Mouse (Mus musculus) forebrain, embryonic 14.5 days (tissue): ENCODE data around the gene St7. TPM values are rescaled to one million over a fixed set of nuclear protein-coding genes. Genes with fewer than 3 reads are reported as not detected.

Experiments
- ATAC-seq: fragments of 200-750 bp; cut with Nextera tagmentation; 2 replicates; pipeline ENCODE4 v1.8.0; 2017; ENCODE audit warnings: mild to moderate bottlenecking, moderate library complexity
- DNase-seq: peaks from one replicate; pipeline ENCODE4 v3.0.0-alpha.2; 2015; ENCODE audit warnings: low spot score
- H3K27ac ChIP-seq: fragments of 300-500 bp; sonication (generic); 2 replicates; pipeline ENCODE4 v1.5.1; 2014; ENCODE audit warnings: low read depth, mild to moderate bottlenecking, control low read depth, low read length, moderate library complexity
- H3K27me3 ChIP-seq: fragments of 300-500 bp; sonication (generic); replicated peaks from 2 replicates; pipeline ENCODE4 v1.6.1; 2014; ENCODE audit warnings: low read length, control low read depth, mixed read lengths; ENCODE audit not compliant: control insufficient read depth, insufficient read depth
- H3K36me3 ChIP-seq: fragments of 300-500 bp; sonication (generic); 2 replicates; pipeline ENCODE4 v1.6.1; 2014; ENCODE audit warnings: low read length, control low read depth; ENCODE audit not compliant: control insufficient read depth, insufficient read depth
- H3K4me1 ChIP-seq: fragments of 300-500 bp; sonication (generic); 2 replicates; pipeline ENCODE4 v1.6.1; 2014; ENCODE audit warnings: antibody characterized with exemption, low read length, control low read depth; ENCODE audit not compliant: control insufficient read depth, insufficient read depth
- H3K4me2 ChIP-seq: fragments of 300-500 bp; sonication (generic); 2 replicates; pipeline ENCODE4 v1.6.1; 2014; ENCODE audit warnings: mild to moderate bottlenecking, control low read depth, low read length
- H3K4me3 ChIP-seq: fragments of 300-500 bp; sonication (generic); 2 replicates; pipeline ENCODE4 v1.5.1; 2014; ENCODE audit warnings: low read depth, low read length, control low read depth
- H3K9ac ChIP-seq: fragments of 300-500 bp; sonication (generic); 2 replicates; pipeline ENCODE4 v1.6.1; 2014; ENCODE audit warnings: mild to moderate bottlenecking, low read length, control low read depth, moderate library complexity
- H3K9me3 ChIP-seq: fragments of 300-500 bp; sonication (generic); replicated peaks from 2 replicates; pipeline ENCODE4 v1.6.1; 2016; ENCODE audit warnings: low read length, control low read depth, mixed read lengths; ENCODE audit not compliant: control insufficient read depth
- WGBS: fragments of 180-500 bp; shearing (Covaris S2); extraction: QIAGEN DNeasy Blood & Tissue Kit; methylation state at CpG from one replicate; pipeline ENCODE4 v1.1.7; 2014; 5-methylcytosine and 5-hydroxymethylcytosine counted together
- polyA plus RNA-seq: library from polyadenylated mRNA; unstranded; fragments of >200 nt; fragmentation: Nextera tagmentation; extraction: Ambion mirVana; gene quantifications from 2 replicates; pipeline ENCODE4 v1.2.1, GENCODE M21; 2014

Gene St7
- polyA plus RNA-seq, 1 experiment from 2014 or later: 55.2 TPM

GRCm38 (mm10) chr6:17804468-17804867 lies 111.7 kb downstream of the St7 start:
- peaks cover 5% of the 10 kb centered on the region; the same call in 1 of the 2 replicates for H3K4me1 ChIP-seq
- WGBS: 71% methylated on average over 3 of the region's 3 CpGs
- no peak overlapping the region for H3K4me3 ChIP-seq
- H3K4me2 ChIP-seq: no peak overlapping the region
- ATAC-seq: no peak
- H3K27ac ChIP-seq: no peak overlapping the region
- no peaks in the 10 kb centered on the region for H3K27me3 ChIP-seq
- no peak overlapping the region for H3K9ac ChIP-seq
- no peak for DNase-seq
- no peaks in the 10 kb centered on the region for H3K36me3 ChIP-seq
- H3K9me3 ChIP-seq: no peaks in the 10 kb centered on the region

DNA sequence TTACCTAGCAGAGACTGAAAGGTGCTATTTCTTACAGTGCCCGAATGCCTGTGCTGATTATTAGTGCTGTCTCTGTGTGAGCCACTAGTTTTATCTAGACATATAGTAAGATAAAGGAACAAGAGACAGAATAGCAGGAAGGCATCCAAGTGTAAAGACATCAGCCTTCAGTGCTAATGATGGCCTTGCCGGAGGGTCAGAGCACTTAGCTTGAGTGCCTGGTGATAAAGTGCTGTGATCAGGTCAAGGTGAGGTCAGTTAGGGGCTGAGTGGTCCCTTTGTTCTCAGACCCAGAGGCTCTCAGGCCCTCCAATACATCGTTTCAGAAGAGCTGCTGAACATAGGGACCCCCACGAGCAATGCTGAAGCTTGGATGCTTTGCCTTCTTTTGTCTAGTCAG lies 113.8 kb downstream of the St7 start:
- DNase-seq: no peak
- Histone ChIP-seq H3K4me2 (no peak overlapping the region), H3K4me1 (peaks cover 5% of the 10 kb centered on the region; the same call in 1 of the 2 replicates), H3K36me3 (no peaks in the 10 kb centered on the region), H3K4me3 (no peak overlapping the region), H3K27ac (no peak overlapping the region), H3K9ac (no peak overlapping the region), H3K9me3 (no peaks in the 10 kb centered on the region), H3K27me3 (no peaks in the 10 kb centered on the region)
- ATAC-seq: peak; percentile 60
- WGBS: 15% methylated on average over 4 of the region's 4 CpGs

DNA sequence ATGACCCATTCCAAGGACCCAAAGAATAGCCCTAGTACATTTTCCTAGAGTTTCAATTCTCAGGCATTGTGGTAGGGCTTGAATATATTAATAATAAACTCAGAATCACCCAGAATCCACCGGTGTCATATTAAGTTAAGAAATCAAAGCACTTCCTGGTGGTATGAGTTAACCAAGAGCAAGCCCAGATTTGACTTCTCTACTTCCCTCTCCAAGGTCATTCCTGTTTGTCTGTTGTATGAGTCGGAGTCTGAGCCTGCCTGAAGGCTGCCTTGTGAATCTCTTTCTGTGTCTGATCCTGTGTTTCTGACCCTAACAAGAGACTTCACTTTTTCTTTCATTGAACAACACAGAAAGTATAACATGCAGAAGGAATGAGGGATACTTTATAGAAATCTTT lies 118.3 kb downstream of the St7 start:
- 95% methylated on average over 2 of the region's 2 CpGs for WGBS
- H3K9me3 ChIP-seq: no peaks in the 10 kb centered on the region
- H3K27ac ChIP-seq: no peak overlapping the region
- H3K4me2 ChIP-seq: no peak overlapping the region
- no peak overlapping the region for H3K4me3 ChIP-seq
- H3K27me3 ChIP-seq: no peaks in the 10 kb centered on the region
- no peak for ATAC-seq
- no peak overlapping the region for H3K9ac ChIP-seq
- no peaks in the 10 kb centered on the region for H3K36me3 ChIP-seq
- H3K4me1 ChIP-seq: peaks cover 9% of the 10 kb centered on the region; the same call in 1 of the 2 replicates
- DNase-seq: no peak

DNA sequence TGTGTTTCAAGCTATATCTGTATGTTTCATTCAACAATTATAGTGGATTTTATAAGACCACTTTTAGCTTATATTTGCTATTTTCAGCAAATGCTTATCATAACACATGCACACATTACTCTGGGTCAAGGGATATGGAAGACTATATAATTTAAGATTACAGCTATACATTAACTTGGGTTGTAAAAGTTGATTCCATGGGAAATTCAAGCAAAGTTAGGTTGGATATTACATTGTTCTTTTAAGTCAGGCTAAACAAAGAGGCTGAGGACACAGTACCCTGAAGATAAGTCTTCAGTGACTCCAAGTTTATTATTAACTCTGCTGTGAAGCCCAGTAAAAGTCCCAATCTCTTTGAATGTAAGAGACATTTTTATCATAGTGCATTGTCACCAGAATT lies 118.8 kb downstream of the St7 start:
- Histone ChIP-seq H3K9ac (no peak overlapping the region), H3K4me3 (no peak overlapping the region), H3K27ac (no peak overlapping the region), H3K4me2 (no peak overlapping the region), H3K9me3 (no peaks in the 10 kb centered on the region), H3K27me3 (no peaks in the 10 kb centered on the region), H3K4me1 (peaks cover 9% of the 10 kb centered on the region; the same call in 1 of the 2 replicates), H3K36me3 (no peaks in the 10 kb centered on the region)
- ATAC-seq: no peak
- no peak for DNase-seq

- H3K9ac ChIP-seq: no peak overlapping the region
- H3K9me3 ChIP-seq: no peaks in the 10 kb centered on the region
- no peak overlapping the region for H3K4me3 ChIP-seq
- peaks cover 11% of the 10 kb centered on the region; the same call in 1 of the 2 replicates for H3K4me1 ChIP-seq
- H3K27ac ChIP-seq: no peak overlapping the region
- H3K36me3 ChIP-seq: no peaks in the 10 kb centered on the region
- no peaks in the 10 kb centered on the region for H3K27me3 ChIP-seq
- H3K4me2 ChIP-seq: no peak overlapping the region
- DNase-seq (no peak), ATAC-seq (no peak)
- 59% methylated on average over 2 of the region's 2 CpGs for WGBS
Observed at GRCm38 (mm10) chr6:17814074-17814649, 121.4 kb downstream of the St7 start.

GRCm38 (mm10) chr6:17816865-17817435 lies 124.2 kb downstream of the St7 start:
- peak; percentile 39 for DNase-seq
- Histone ChIP-seq H3K9me3 (no peaks in the 10 kb centered on the region), H3K4me2 (no peak overlapping the region), H3K36me3 (peaks cover 13% of the 10 kb centered on the region), H3K9ac (no peak overlapping the region; the same call in 1 of the 2 replicates), H3K4me3 (no peak overlapping the region), H3K27me3 (no peaks in the 10 kb centered on the region), H3K4me1 (peaks cover 11% of the 10 kb centered on the region; the same call in 1 of the 2 replicates), H3K27ac (peak overlapping the region; percentile 44; the same call in 1 of the 2 replicates)
- ATAC-seq: peak; percentile 57; the same call in 1 of the 2 replicates
- 17% methylated on average over 3 of the region's 3 CpGs for whole genome bisulfite sequencing

DNA sequence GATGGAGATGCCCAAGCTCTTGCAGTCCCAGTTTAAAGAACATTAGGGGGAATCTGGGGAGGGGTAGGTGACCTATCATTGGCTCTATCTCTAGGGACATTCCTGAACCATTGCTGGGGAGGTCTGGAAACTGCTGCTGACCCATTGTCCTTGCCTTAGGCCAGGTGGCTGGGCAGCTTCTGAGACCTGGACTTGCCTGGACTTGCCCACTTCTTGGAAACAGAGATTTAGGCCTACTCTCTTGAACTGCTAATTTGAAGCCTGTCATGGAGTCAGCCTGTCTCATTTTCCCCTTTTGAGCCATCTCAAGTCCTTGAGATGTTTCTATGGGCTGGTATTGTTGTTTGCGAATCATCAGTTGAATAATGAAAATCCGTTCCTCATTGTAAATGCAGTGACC lies 130.9 kb downstream of the St7 start:
- no peak for ATAC-seq
- Histone ChIP-seq H3K27me3 (no peaks in the 10 kb centered on the region), H3K4me2 (no peak overlapping the region), H3K9me3 (no peaks in the 10 kb centered on the region), H3K4me3 (no peak overlapping the region), H3K9ac (no peak overlapping the region), H3K27ac (no peak overlapping the region), H3K4me1 (no peaks in the 10 kb centered on the region), H3K36me3 (peaks cover 20% of the 10 kb centered on the region)
- 87% methylated on average over 2 of the region's 2 CpGs for WGBS
- DNase-seq: no peak

- ATAC-seq: no peak
- H3K36me3 ChIP-seq: peaks cover 20% of the 10 kb centered on the region
- no peak for DNase-seq
Observed at GRCm38 (mm10) chr6:17824735-17825134, 132.0 kb downstream of the St7 start.

GRCm38 (mm10) chr6:17828382-17828781 lies 135.6 kb downstream of the St7 start:
- no peak for ATAC-seq
- no peak overlapping the region for H3K4me2 ChIP-seq

More at GRCm38 (mm10) chr6:17824735-17825134, 132.0 kb downstream of the St7 start:
- no peak overlapping the region for H3K4me3 ChIP-seq
- H3K27ac ChIP-seq: no peak overlapping the region
- H3K4me1 ChIP-seq: no peaks in the 10 kb centered on the region
- no peaks in the 10 kb centered on the region for H3K27me3 ChIP-seq
- no peak overlapping the region for H3K4me2 ChIP-seq
- H3K9ac ChIP-seq: no peak overlapping the region
- H3K9me3 ChIP-seq: no peaks in the 10 kb centered on the region
- WGBS: 97% methylated on average over 1 of the region's 1 CpGs

More at GRCm38 (mm10) chr6:17828382-17828781, 135.6 kb downstream of the St7 start:
- no peak for DNase-seq
- 84% methylated on average over 4 of the region's 4 CpGs for WGBS
- H3K36me3 ChIP-seq: 0 out of 2 replicates have a peak, but pooled peaks cover 6% of the 10 kb centered on the region
- no peaks in the 10 kb centered on the region for H3K27me3 ChIP-seq
- H3K4me3 ChIP-seq: no peak overlapping the region
- H3K9ac ChIP-seq: no peak overlapping the region
- no peaks in the 10 kb centered on the region for H3K9me3 ChIP-seq
- no peaks in the 10 kb centered on the region for H3K4me1 ChIP-seq
- H3K27ac ChIP-seq: no peak overlapping the region
